Mouse (Mus musculus): Measurements from ENCODE around the gene Krt6a. TPM values are rescaled to one million over a fixed set of nuclear protein-coding genes. Genes with fewer than 3 reads are reported as not detected.

Krt6a gene
- polyA plus RNA-seq, 1 experiment from 2014 or later, result not detected

GRCm38 (mm10) chr15:101680187-101680586 lies 13.9 kb downstream of the Krt6a start, which contains the start of gene Krt6b:
Gene Krt6b (minus strand): TSS chr15:101680287.
- 95% methylated on average over 2 of the region's 2 CpGs for WGBS
- no peak for ATAC-seq
- H3K4me3 ChIP-seq (ENCODE audit: low read depth, low read length), result no peak within 1 kb of the TSS

GRCm38 (mm10) chr15:101675978-101676377 lies 18.1 kb downstream of the Krt6a start:
- no peak for ATAC-seq
- Histone ChIP-seq H3K27me3 (ENCODE audit: control insufficient read depth, insufficient read depth, low read depth, low read length) (no peaks in the 10 kb centered on the region), H3K9ac (ENCODE audit: low read depth, low read length) (no peak overlapping the region), H3K27ac (ENCODE audit: low read length) (no peak overlapping the region), H3K36me3 (ENCODE audit: control insufficient read depth, insufficient read depth, low read length) (no peaks in the 10 kb centered on the region), H3K4me1 (ENCODE audit: control insufficient read depth, insufficient read depth, low read length) (no peaks in the 10 kb centered on the region), H3K4me3 (ENCODE audit: low read depth, low read length) (no peak overlapping the region), H3K9me3 (replicated peaks; ENCODE audit: control insufficient read depth, low read length, poor library complexity, severe bottlenecking) (no peaks in the 10 kb centered on the region), H3K4me2 (ENCODE audit: low read length) (no peak overlapping the region)
- WGBS, result 83% methylated on average over 1 of the region's 1 CpGs

More at GRCm38 (mm10) chr15:101680187-101680586, 13.9 kb downstream of the Krt6a start, which contains the start of gene Krt6b:
- Histone ChIP-seq H3K27me3 (ENCODE audit: control insufficient read depth, insufficient read depth, low read depth, low read length) (no peaks in the 10 kb centered on the region), H3K9me3 (replicated peaks; ENCODE audit: control insufficient read depth, low read length, poor library complexity, severe bottlenecking) (no peaks in the 10 kb centered on the region), H3K4me2 (ENCODE audit: low read length) (no peak within 1 kb of the TSS), H3K4me1 (ENCODE audit: control insufficient read depth, insufficient read depth, low read length) (no peaks in the 10 kb centered on the region), H3K27ac (ENCODE audit: low read length) (no peak within 1 kb of the TSS), H3K9ac (ENCODE audit: low read depth, low read length) (no peak within 1 kb of the TSS), H3K36me3 (ENCODE audit: control insufficient read depth, insufficient read depth, low read length) (no peaks in the 10 kb centered on the region)

GRCm38 (mm10) chr15:101652736-101653265 lies 41.3 kb downstream of the Krt6a start:
- no peak overlapping the region for H3K4me2 ChIP-seq (ENCODE audit: low read length)
- no peaks in the 10 kb centered on the region for H3K9me3 ChIP-seq (replicated peaks; ENCODE audit: control insufficient read depth, low read length, poor library complexity, severe bottlenecking)
- H3K36me3 ChIP-seq (ENCODE audit: control insufficient read depth, insufficient read depth, low read length), result no peaks in the 10 kb centered on the region
- H3K27ac ChIP-seq (ENCODE audit: low read length), result no peak overlapping the region
- H3K4me3 ChIP-seq (ENCODE audit: low read depth, low read length), result no peak overlapping the region
- H3K4me1 ChIP-seq (ENCODE audit: control insufficient read depth, insufficient read depth, low read length), result no peaks in the 10 kb centered on the region
- H3K9ac ChIP-seq (ENCODE audit: low read depth, low read length), result no peak overlapping the region
- WGBS, result 84% methylated on average over 5 of the region's 5 CpGs
- no peak for ATAC-seq
- H3K27me3 ChIP-seq (ENCODE audit: control insufficient read depth, insufficient read depth, low read depth, low read length), result no peaks in the 10 kb centered on the region

GRCm38 (mm10) chr15:101647280-101647679 lies 46.8 kb downstream of the Krt6a start, which contains the start of gene Gm5478:
Gene Gm5478 (minus strand): TSS chr15:101647380.
- no peak for ATAC-seq
- Histone ChIP-seq H3K27me3 (ENCODE audit: control insufficient read depth, insufficient read depth, low read depth, low read length) (no peaks in the 10 kb centered on the region), H3K9ac (ENCODE audit: low read depth, low read length) (no peak within 1 kb of the TSS), H3K4me3 (ENCODE audit: low read depth, low read length) (no peak within 1 kb of the TSS), H3K4me1 (ENCODE audit: control insufficient read depth, insufficient read depth, low read length) (no peaks in the 10 kb centered on the region), H3K36me3 (ENCODE audit: control insufficient read depth, insufficient read depth, low read length) (no peaks in the 10 kb centered on the region), H3K9me3 (replicated peaks; ENCODE audit: control insufficient read depth, low read length, poor library complexity, severe bottlenecking) (no peaks in the 10 kb centered on the region), H3K27ac (ENCODE audit: low read length) (no peak within 1 kb of the TSS), H3K4me2 (ENCODE audit: low read length) (no peak within 1 kb of the TSS)
- 84% methylated on average over 3 of the region's 3 CpGs for WGBS

Small RNAs within 50 kb of the gene (microRNA-seq; reads per million reads assigned to microRNA genes)
- not detected for gene Gm44323
- gene Gm44342, result not detected
- not detected for gene Gm44383
- not detected for gene Gm44479

Other genes starting within 250 kb of the Krt6a start
- gene Krt88, start 246.6 kb downstream of the Krt6a start, polyA plus RNA-seq (2015; fragmentation: Nextera tagmentation; extraction: Ambion mirVana), result not detected in 2 replicates
- gene Krt81, start 230.6 kb downstream of the Krt6a start, polyA plus RNA-seq (2015; fragmentation: Nextera tagmentation; extraction: Ambion mirVana), result 0.28 TPM in 1 of 2 replicates, not detected in the other
- gene Krt86, start 220.8 kb downstream of the Krt6a start, polyA plus RNA-seq (2015; fragmentation: Nextera tagmentation; extraction: Ambion mirVana), result 0.10 TPM in 1 of 2 replicates, not detected in the other
- gene Krt83, start 202.8 kb downstream of the Krt6a start, polyA plus RNA-seq (2015; fragmentation: Nextera tagmentation; extraction: Ambion mirVana), result not detected in 2 replicates
- not detected in 2 replicates for gene Gm49425, start 177.0 kb downstream of the Krt6a start, polyA plus RNA-seq (2015; fragmentation: Nextera tagmentation; extraction: Ambion mirVana)
- not detected in 2 replicates for gene Krt84, start 161.5 kb downstream of the Krt6a start, polyA plus RNA-seq (2015; fragmentation: Nextera tagmentation; extraction: Ambion mirVana)
- not detected in 2 replicates for gene Krt82, start 143.6 kb downstream of the Krt6a start, polyA plus RNA-seq (2015; fragmentation: Nextera tagmentation; extraction: Ambion mirVana)
- gene Krt90, start 131.4 kb downstream of the Krt6a start, polyA plus RNA-seq (2015; fragmentation: Nextera tagmentation; extraction: Ambion mirVana), result 0.19 TPM in 2 replicates
- gene Krt75, start 120.4 kb downstream of the Krt6a start, polyA plus RNA-seq (2015; fragmentation: Nextera tagmentation; extraction: Ambion mirVana), result 0.07 and 0.08 TPM in 2 replicates
- gene Gm5414, start 66.1 kb downstream of the Krt6a start, polyA plus RNA-seq (2015; fragmentation: Nextera tagmentation; extraction: Ambion mirVana), result not detected in 2 replicates
- not detected in 2 replicates for gene Gm5478, start 46.9 kb downstream of the Krt6a start, polyA plus RNA-seq (2015; fragmentation: Nextera tagmentation; extraction: Ambion mirVana)
- not detected in 2 replicates for gene Krt6b, start 14.0 kb downstream of the Krt6a start, polyA plus RNA-seq (2015; fragmentation: Nextera tagmentation; extraction: Ambion mirVana)
- 0.08 TPM in 1 of 2 replicates, not detected in the other for gene Krt5, start 18.6 kb upstream of the Krt6a start, polyA plus RNA-seq (2015; fragmentation: Nextera tagmentation; extraction: Ambion mirVana)
- 0.09 and 0.21 TPM in 2 replicates for gene Krt71, start 48.8 kb upstream of the Krt6a start, polyA plus RNA-seq (2015; fragmentation: Nextera tagmentation; extraction: Ambion mirVana)
- gene Krt72, start 92.2 kb upstream of the Krt6a start, polyA plus RNA-seq (2015; fragmentation: Nextera tagmentation; extraction: Ambion mirVana), result not detected in 2 replicates
- gene Krt73, start 108.0 kb upstream of the Krt6a start, polyA plus RNA-seq (2015; fragmentation: Nextera tagmentation; extraction: Ambion mirVana), result 0.31 and 0.43 TPM in 2 replicates
- gene Krt2, start 123.9 kb upstream of the Krt6a start, polyA plus RNA-seq (2015; fragmentation: Nextera tagmentation; extraction: Ambion mirVana), result not detected in 2 replicates
- gene Krt1, start 156.5 kb upstream of the Krt6a start, polyA plus RNA-seq (2015; fragmentation: Nextera tagmentation; extraction: Ambion mirVana), result 14.5 and 14.7 TPM in 2 replicates
- 0.45 and 0.73 TPM in 2 replicates for gene Krt77, start 175.4 kb upstream of the Krt6a start, polyA plus RNA-seq (2015; fragmentation: Nextera tagmentation; extraction: Ambion mirVana)
- gene Krt76, start 198.6 kb upstream of the Krt6a start, polyA plus RNA-seq (2015; fragmentation: Nextera tagmentation; extraction: Ambion mirVana), result 0.13 TPM in 1 of 2 replicates, not detected in the other
- not detected in 2 replicates for gene Krt4, start 230.4 kb upstream of the Krt6a start, polyA plus RNA-seq (2015; fragmentation: Nextera tagmentation; extraction: Ambion mirVana)
- gene Krt79, start 246.0 kb upstream of the Krt6a start, polyA plus RNA-seq (2015; fragmentation: Nextera tagmentation; extraction: Ambion mirVana), result 0.25 and 0.51 TPM in 2 replicates